Mouse (Mus musculus) CH12.LX (cell line): ENCODE data around the gene Tbc1d23. TPM values are rescaled to one million over a fixed set of nuclear protein-coding genes. Genes with fewer than 3 reads are reported as not detected.

Experiments used
- DNase-seq: peaks from one replicate; pipeline ENCODE4 v3.0.0-alpha.2; 2013; ENCODE audit errors: extremely low read depth
- H3K27ac ChIP-seq: 2 replicates; pipeline ENCODE4 v1.5.1; 2012; ENCODE audit warnings: low read depth, mild to moderate bottlenecking, control low read depth, moderate library complexity; ENCODE audit not compliant: insufficient read depth
- H3K27me3 ChIP-seq: replicated peaks from 2 replicates; pipeline ENCODE3; 2012; ENCODE audit warnings: inconsistent platforms
- H3K36me3 ChIP-seq, 2 experiments: replicated peaks in 1 of 2; 2 replicates each; pipeline versions ENCODE3 to v1.6.1; 2012; ENCODE audit warnings: inconsistent platforms in 1 of 2, low read length in 1 of 2, mild to moderate bottlenecking in 1 of 2, mixed read lengths in 1 of 2, moderate library complexity in 1 of 2; ENCODE audit not compliant: control insufficient read depth in 1 of 2, insufficient read depth in 1 of 2
- H3K4me1 ChIP-seq, 2 experiments: 2 replicates each; pipeline ENCODE4 v1.6.1; 2012; ENCODE audit warnings: inconsistent platforms in 1 of 2, moderate library complexity in 1 of 2; ENCODE audit not compliant: insufficient read depth in 2 of 2, control insufficient read depth in 1 of 2
- H3K4me2 ChIP-seq: 2 replicates; pipeline ENCODE4 v1.6.1; 2012; ENCODE audit warnings: low read depth, mild to moderate bottlenecking, control low read depth; ENCODE audit not compliant: poor library complexity, insufficient read depth, severe bottlenecking
- H3K4me3 ChIP-seq, 3 experiments: fragments of 150-350 bp in 1 of 3; sonication (generic) in 1 of 3; replicated peaks in 1 of 3; 2 replicates each; pipeline versions ENCODE3 to v1.5.1; 2011 to 2012; ENCODE audit warnings: low read depth in 2 of 3, low read length in 2 of 3, mild to moderate bottlenecking in 2 of 3, moderate library complexity in 2 of 3, control low read depth in 1 of 3, improper control_type of control experiment in 1 of 3, inconsistent platforms in 1 of 3, mixed read lengths in 1 of 3; ENCODE audit not compliant: poor library complexity in 1 of 3
- H3K79me2 ChIP-seq: replicated peaks from 2 replicates; pipeline ENCODE4 v1.6.1; 2012; ENCODE audit warnings: mild to moderate bottlenecking, moderate library complexity; ENCODE audit not compliant: control insufficient read depth, poor library complexity, insufficient read depth, severe bottlenecking; ENCODE audit errors: extremely low read depth
- H3K9ac ChIP-seq: 2 replicates; pipeline ENCODE4 v1.6.1; 2012; ENCODE audit warnings: low read depth, mild to moderate bottlenecking, control low read depth, moderate library complexity; ENCODE audit not compliant: insufficient read depth
- H3K9me3 ChIP-seq: replicated peaks from 2 replicates; pipeline ENCODE3; 2012; ENCODE audit warnings: low read length, inconsistent platforms, mixed read lengths
- BHLHE40 ChIP-seq: IDR thresholded peaks from 2 replicates; pipeline ENCODE4 v1.6.1; 2011; ENCODE audit warnings: mild to moderate bottlenecking, low read depth, low read length, improper control_type of control experiment
- CHD1 ChIP-seq: IDR thresholded peaks from 2 replicates; pipeline ENCODE4 v1.6.1; 2012; ENCODE audit warnings: low read depth, low read length, improper control_type of control experiment, inconsistent platforms
- CHD2 ChIP-seq: IDR thresholded peaks from 2 replicates; pipeline ENCODE4 v1.6.1; 2011; ENCODE audit warnings: low read length, improper control_type of control experiment
- E2F4 ChIP-seq: IDR thresholded peaks from 2 replicates; pipeline ENCODE4 v1.6.1; 2011; ENCODE audit warnings: low read depth, low read length, improper control_type of control experiment; ENCODE audit not compliant: insufficient replicate concordance
- ELF1 ChIP-seq: IDR thresholded peaks from 2 replicates; pipeline ENCODE4 v1.6.1; 2014; ENCODE audit warnings: low read depth, mild to moderate bottlenecking, inconsistent platforms, low read length, improper control_type of control experiment
- EP300 ChIP-seq: IDR thresholded peaks from 2 replicates; pipeline ENCODE4 v1.6.1; 2011; ENCODE audit warnings: low read length, improper control_type of control experiment
- ETS1 ChIP-seq: conservative IDR thresholded peaks from 2 replicates; pipeline ENCODE4 v1.6.1; 2012; ENCODE audit warnings: low read depth, mild to moderate bottlenecking, inconsistent platforms, low read length, improper control_type of control experiment, moderate library complexity
- GABPA ChIP-seq: IDR thresholded peaks from 2 replicates; pipeline ENCODE4 v1.6.1; 2012; ENCODE audit warnings: low read depth, low read length, improper control_type of control experiment, inconsistent platforms; ENCODE audit not compliant: insufficient replicate concordance
- HCFC1 ChIP-seq: IDR thresholded peaks from 2 replicates; pipeline ENCODE4 v1.6.1; 2012; ENCODE audit warnings: low read depth, mild to moderate bottlenecking, inconsistent platforms, low read length, improper control_type of control experiment
- IRF4 ChIP-seq: IDR thresholded peaks from 2 replicates; pipeline ENCODE4 v1.6.1; 2014; ENCODE audit warnings: low read depth, mild to moderate bottlenecking, inconsistent platforms, low read length, improper control_type of control experiment
- KAT2A ChIP-seq: IDR thresholded peaks from 2 replicates; pipeline ENCODE4 v1.6.1; 2012; ENCODE audit warnings: low read length, improper control_type of control experiment, inconsistent platforms; ENCODE audit not compliant: insufficient replicate concordance
- MAFK ChIP-seq: IDR thresholded peaks from 2 replicates; pipeline ENCODE4 v1.6.1; 2011; ENCODE audit warnings: low read length, improper control_type of control experiment; ENCODE audit not compliant: insufficient replicate concordance
- MAX ChIP-seq: IDR thresholded peaks from 2 replicates; pipeline ENCODE4 v1.6.1; 2011; ENCODE audit warnings: low read length, improper control_type of control experiment
- MAZ ChIP-seq: IDR thresholded peaks from 2 replicates; pipeline ENCODE4 v1.6.1; 2012; ENCODE audit warnings: low read depth, mild to moderate bottlenecking, inconsistent platforms, low read length, improper control_type of control experiment, moderate library complexity
- MEF2A ChIP-seq: IDR thresholded peaks from 2 replicates; pipeline ENCODE4 v1.6.1; 2014; ENCODE audit warnings: low read depth, mild to moderate bottlenecking, inconsistent platforms, low read length, improper control_type of control experiment, borderline replicate concordance
- MXI1 ChIP-seq: IDR thresholded peaks from 2 replicates; pipeline ENCODE4 v1.6.1; 2011; ENCODE audit warnings: mild to moderate bottlenecking, low read depth, low read length, improper control_type of control experiment
- MYC ChIP-seq: IDR thresholded peaks from 2 replicates; pipeline ENCODE4 v1.6.1; 2011; ENCODE audit warnings: low read depth, mild to moderate bottlenecking, improper control_type of control experiment, low read length
- NRF1 ChIP-seq: IDR thresholded peaks from 2 replicates; pipeline ENCODE4 v1.6.1; 2014; ENCODE audit warnings: low read depth, mild to moderate bottlenecking, inconsistent platforms, low read length, improper control_type of control experiment, moderate library complexity
- PAX5 ChIP-seq: IDR thresholded peaks from 2 replicates; pipeline ENCODE4 v1.6.1; 2012; ENCODE audit warnings: low read length, inconsistent platforms, mixed read lengths
- POLR2A ChIP-seq: IDR thresholded peaks from 2 replicates; pipeline ENCODE4 v1.6.1; 2011; ENCODE audit warnings: low read depth, mild to moderate bottlenecking, improper control_type of control experiment, low read length
- RAD21 ChIP-seq: IDR thresholded peaks from 2 replicates; pipeline ENCODE4 v1.6.1; 2011; ENCODE audit warnings: low read depth, mild to moderate bottlenecking, low read length, improper control_type of control experiment, moderate library complexity
- RCOR1 ChIP-seq: conservative IDR thresholded peaks from 2 replicates; pipeline ENCODE4 v1.6.1; 2012; ENCODE audit warnings: low read depth, mild to moderate bottlenecking, inconsistent platforms, low read length, improper control_type of control experiment
- SIN3A ChIP-seq: IDR thresholded peaks from 2 replicates; pipeline ENCODE4 v1.6.1; 2012; ENCODE audit warnings: low read length, improper control_type of control experiment, inconsistent platforms
- SMC3 ChIP-seq: IDR thresholded peaks from 2 replicates; pipeline ENCODE4 v1.6.1; 2011; ENCODE audit warnings: low read depth, low read length, improper control_type of control experiment
- TBP ChIP-seq: conservative IDR thresholded peaks from 2 replicates; pipeline ENCODE4 v1.6.1; 2011; ENCODE audit warnings: low read depth, low read length, improper control_type of control experiment
- TCF12 ChIP-seq: IDR thresholded peaks from 2 replicates; pipeline ENCODE4 v1.6.1; 2014; ENCODE audit warnings: low read depth, mild to moderate bottlenecking, inconsistent platforms, low read length, improper control_type of control experiment
- UBTF ChIP-seq: IDR thresholded peaks from 2 replicates; pipeline ENCODE4 v1.6.1; 2012; ENCODE audit warnings: low read depth, mild to moderate bottlenecking, inconsistent platforms, low read length, improper control_type of control experiment, moderate library complexity
- USF2 ChIP-seq: conservative IDR thresholded peaks from 2 replicates; pipeline ENCODE4 v1.6.1; 2011; ENCODE audit warnings: low read depth, low read length, improper control_type of control experiment
- ZC3H11A ChIP-seq: IDR thresholded peaks from 2 replicates; pipeline ENCODE4 v1.6.1; 2012; ENCODE audit warnings: low read depth, mild to moderate bottlenecking, inconsistent platforms, low read length, improper control_type of control experiment
- ZKSCAN1 ChIP-seq: IDR thresholded peaks from 2 replicates; pipeline ENCODE4 v1.6.1; 2012; ENCODE audit warnings: low read depth, inconsistent platforms, low read length, improper control_type of control experiment, borderline replicate concordance
- ZNF384 ChIP-seq: IDR thresholded peaks from 2 replicates; pipeline ENCODE4 v1.6.1; 2012; ENCODE audit warnings: low read depth, low read length, improper control_type of control experiment, inconsistent platforms
- dilution Hi-C: fragments of 300-500 bp; cut with MboI; formaldehyde crosslinking; loops from 2 replicates; pipeline ENCODE4 v1.14.3; 2020; ENCODE audit warnings: low sequenced_read_pairs; ENCODE audit not compliant: extremely low pct_unique_long_range_greater_than_20kb, extremely low pct_ligation_motif_present
- in situ Hi-C: fragments of 300-500 bp; cut with MboI; formaldehyde crosslinking; loops from 3 replicates; pipeline ENCODE4 v1.14.3; 2019; ENCODE audit warnings: low sequenced_read_pairs, low pct_ligation_motif_present, low pct_unique_long_range_greater_than_20kb, mixed read lengths
- polyA plus RNA-seq: library from polyadenylated mRNA; unstranded; fragments of >175 nt; gene quantifications from 2 replicates; pipeline ENCODE4 v1.2.1, GENCODE M21; 2012; ENCODE audit warnings: low read depth; ENCODE audit not compliant: insufficient read length
- total RNA-seq, 2 experiments: library from RNA; depleted of rRNA; stranded (reverse); fragments of 300-350 nt in 1 of 2; fragments of >200 nt in 1 of 2; gene quantifications; 2 replicates each; pipeline ENCODE4 v1.2.3; 2012 to 2014

Gene Tbc1d23
- total and polyA plus RNA-seq, 3 experiments = 21.2 to 38.8 (median 31.5) TPM

DNA sequence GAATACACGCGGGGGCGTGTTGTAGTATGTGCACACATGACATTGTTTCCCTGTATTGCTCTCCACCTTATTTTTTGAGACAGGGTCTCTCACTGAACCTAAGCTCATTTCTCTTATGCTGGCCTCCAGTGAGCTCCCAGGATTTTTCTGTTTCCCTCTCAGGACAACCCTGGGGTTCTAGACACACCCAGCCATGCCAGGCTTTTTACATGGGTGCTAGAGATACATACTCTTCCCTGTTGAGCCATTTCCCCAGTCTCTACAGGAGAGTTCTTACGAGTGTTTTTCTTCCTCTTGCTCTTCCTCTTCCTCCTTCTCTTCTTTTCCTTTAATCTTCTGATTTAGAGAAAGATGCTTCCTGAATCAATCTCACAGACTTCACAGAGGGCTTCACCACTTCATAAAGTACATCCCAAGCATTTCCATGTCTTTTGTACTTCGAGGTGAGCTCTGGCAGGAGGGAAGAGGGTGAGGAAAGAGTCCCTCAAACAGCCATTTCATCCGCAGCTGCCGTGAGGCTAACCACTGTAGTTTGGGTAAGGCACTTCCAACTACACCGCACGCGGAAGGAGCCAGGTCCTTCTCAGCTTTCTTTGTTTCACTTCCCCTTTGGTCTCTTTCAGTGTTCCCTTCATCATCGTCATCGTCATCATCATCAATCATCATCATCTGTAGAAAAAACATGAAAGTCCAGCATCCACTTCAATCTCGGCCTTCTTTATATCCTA lies 28.2 kb upstream of the Tbc1d23 start:
- Histone ChIP-seq H3K4me2 (peak overlapping the region; percentile 82), H3K9ac (peak overlapping the region; percentile 52), H3K27me3 (no peaks in the 10 kb centered on the region), H3K9me3 (peaks cover 2% of the 10 kb centered on the region), H3K27ac (peak overlapping the region; percentile 23; the same call in 1 of the 2 replicates), H3K79me2 (no peaks in the 10 kb centered on the region), H3K4me3 (peak overlapping the region in 1 of 3 experiments; percentile 14), H3K4me1 (peaks cover 5 to 19% of the 10 kb centered on the region in 2 experiments), H3K36me3 (no peaks in the 10 kb centered on the region)
- in situ Hi-C loops (no loop called here), dilution Hi-C loops (no loop called here)
- TF ChIP-seq SIN3A = no peak; the same call in 1 of the 2 replicates
- TF ChIP-seq USF2 = no peak
- TF ChIP-seq CHD1 = no peak
- TF ChIP-seq MAX = peak; percentile 84; the same call in 1 of the 2 replicates
- no peak for TF ChIP-seq E2F4
- TF ChIP-seq CHD2 = no peak
- TF ChIP-seq IRF4 = peak; percentile 99
- peak; percentile 73 for TF ChIP-seq MEF2A
- no peak for TF ChIP-seq MAZ
- no peak; the same call in 1 of the 2 replicates for TF ChIP-seq RAD21
- TF ChIP-seq SMC3 = no peak
- peak; percentile 90 for TF ChIP-seq BHLHE40
- no peak for TF ChIP-seq HCFC1
- TF ChIP-seq MXI1 = no peak
- peak; percentile 72 for TF ChIP-seq TBP
- peak; percentile 25; the same call in 1 of the 2 replicates for TF ChIP-seq ZNF384
- peak; percentile 94 for TF ChIP-seq EP300
- no peak for TF ChIP-seq RCOR1
- TF ChIP-seq MYC = no peak
- no peak for TF ChIP-seq KAT2A
- no peak for TF ChIP-seq GABPA
- TF ChIP-seq POLR2A = peak; percentile 37; the same call in 1 of the 2 replicates
- TF ChIP-seq ZKSCAN1 = no peak
- peak; percentile 74 for TF ChIP-seq ELF1
- TF ChIP-seq MAFK = peak; percentile 43; the same call in 1 of the 2 replicates
- TF ChIP-seq UBTF = no peak
- TF ChIP-seq PAX5 = no peak
- peak; percentile 78 for TF ChIP-seq TCF12
- TF ChIP-seq NRF1 = no peak
- no peak for TF ChIP-seq ZC3H11A
- peak; percentile 81 for TF ChIP-seq ETS1
- DNase-seq = peak; percentile 95
